Mouse (Mus musculus): ENCODE data around the gene Arhgef9.

Gene Arhgef9

GRCm38 (mm10) chrX:95196104-95196919 is at the start of gene Arhgef9:
Gene Arhgef9 (minus strand): TSS chrX:95196856.
- no peak for TF ChIP-seq GATA4 (IDR thresholded peaks at IDR 0.05; ENCODE audit: insufficient replicate concordance, low read length)

DNA sequence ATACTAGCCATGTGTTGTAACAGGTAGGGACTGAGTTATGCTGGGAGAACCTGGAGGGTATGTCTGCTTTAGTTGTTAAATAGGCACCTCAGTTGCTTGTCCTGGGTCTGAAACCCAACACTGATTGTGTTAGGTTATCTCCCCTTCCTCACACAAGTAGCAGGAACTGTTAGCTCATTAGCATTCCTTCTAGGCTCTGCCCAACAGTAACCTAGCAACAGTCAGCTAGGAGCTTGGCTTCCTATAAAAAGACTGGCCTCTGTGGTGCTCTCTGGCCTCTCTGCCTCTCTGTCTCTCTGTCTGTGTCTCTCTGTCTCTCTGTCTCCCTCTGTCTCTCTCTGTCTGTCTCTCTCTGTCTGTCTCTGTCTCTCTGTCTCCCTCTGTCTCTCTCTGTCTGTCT is 42.2 kb upstream of the Arhgef9 start:
- no peak for TF ChIP-seq GATA4 (IDR thresholded peaks at IDR 0.05; ENCODE audit: insufficient replicate concordance, low read length)

DNA sequence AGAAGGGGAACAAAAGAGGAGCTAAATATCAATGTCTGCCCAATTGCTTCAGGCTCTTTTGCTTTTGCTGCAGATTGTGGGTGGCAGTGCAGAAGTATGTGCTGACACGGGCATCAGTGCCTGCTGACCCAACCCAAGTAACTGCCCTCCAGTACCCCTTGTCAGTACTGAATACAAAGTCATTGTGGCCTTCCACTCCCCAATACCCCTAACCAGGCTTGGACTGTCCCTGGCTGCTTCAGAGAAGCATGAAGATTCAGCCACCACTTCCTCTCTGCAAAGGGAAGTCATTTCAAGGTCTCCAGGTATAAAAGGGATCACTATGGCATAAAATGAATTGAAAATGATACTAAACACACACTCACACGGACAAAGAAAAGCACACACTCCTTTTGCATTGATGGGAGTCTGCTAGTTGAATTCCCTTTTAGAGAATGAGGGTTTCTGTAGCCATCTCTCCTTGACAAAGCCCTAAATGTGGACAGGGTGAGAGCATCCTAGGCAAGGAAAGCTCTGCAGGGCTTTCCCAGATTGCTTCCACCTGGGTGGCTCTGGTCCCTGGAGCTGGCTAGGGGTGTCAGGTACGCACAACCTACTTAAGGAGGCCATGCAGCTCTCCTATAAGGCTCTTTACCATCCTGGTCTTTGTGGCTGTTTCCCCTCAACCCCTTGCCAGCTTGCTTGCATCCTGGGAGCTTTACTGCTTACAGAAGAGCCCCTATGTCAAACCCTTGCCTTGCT is 1.1 kb downstream of the Arhgef9 start:
- no peak for TF ChIP-seq GATA4 (IDR thresholded peaks at IDR 0.05; ENCODE audit: insufficient replicate concordance, low read length)

DNA sequence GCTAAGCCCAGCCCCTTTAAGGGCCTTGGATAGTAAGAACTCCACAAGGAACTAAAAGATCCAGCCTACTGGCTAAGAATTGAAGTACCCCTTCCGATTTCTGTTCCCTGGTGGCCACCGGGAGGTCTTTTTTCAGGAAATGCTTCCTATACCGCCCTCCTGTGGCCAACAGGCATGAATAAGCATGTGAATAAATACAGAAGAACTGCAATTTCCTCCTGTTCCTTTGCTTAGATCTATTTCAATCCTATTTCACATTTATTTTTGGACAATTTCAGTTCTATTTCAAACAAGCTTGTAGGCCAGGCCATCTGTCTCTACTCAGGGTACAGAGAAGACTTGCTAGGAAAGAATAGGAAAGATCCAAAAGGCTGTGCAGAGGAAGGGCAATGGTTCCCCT is 20.7 kb downstream of the Arhgef9 start:
- TF ChIP-seq GATA4 (IDR thresholded peaks at IDR 0.05; ENCODE audit: insufficient replicate concordance, low read length), result no peak

GRCm38 (mm10) chrX:95166317-95166716 is 30.3 kb downstream of the Arhgef9 start:
- no peak for TF ChIP-seq GATA4 (IDR thresholded peaks at IDR 0.05; ENCODE audit: insufficient replicate concordance, low read length)

DNA sequence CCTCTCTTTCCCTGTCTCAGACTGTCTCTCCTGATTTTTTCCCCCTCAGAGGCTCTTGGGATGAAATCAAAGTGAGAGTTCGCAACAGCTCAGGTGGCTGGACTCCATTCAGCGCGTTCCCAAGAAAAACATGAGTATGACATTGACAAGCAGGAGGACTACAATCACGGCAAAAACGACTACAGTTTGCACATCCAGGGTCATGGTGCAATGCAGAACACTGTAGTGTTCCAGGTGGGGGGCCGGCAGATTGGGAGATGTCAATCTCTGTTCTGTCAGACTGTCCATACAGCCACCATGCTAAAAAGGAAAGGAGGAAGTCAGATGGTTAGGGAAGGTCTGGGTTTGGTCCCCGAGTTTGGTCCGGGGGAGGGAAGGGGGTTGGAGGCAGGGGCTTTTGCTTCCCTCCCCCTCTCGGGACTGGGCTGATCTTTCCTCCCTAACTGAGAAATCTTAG is 31.0 kb downstream of the Arhgef9 start:
- no peak for TF ChIP-seq GATA4 (IDR thresholded peaks at IDR 0.05; ENCODE audit: insufficient replicate concordance, low read length)

- no peak for TF ChIP-seq GATA4 (IDR thresholded peaks at IDR 0.05; ENCODE audit: insufficient replicate concordance, low read length)
Observed at GRCm38 (mm10) chrX:95164140-95164539, 32.5 kb downstream of the Arhgef9 start.

DNA sequence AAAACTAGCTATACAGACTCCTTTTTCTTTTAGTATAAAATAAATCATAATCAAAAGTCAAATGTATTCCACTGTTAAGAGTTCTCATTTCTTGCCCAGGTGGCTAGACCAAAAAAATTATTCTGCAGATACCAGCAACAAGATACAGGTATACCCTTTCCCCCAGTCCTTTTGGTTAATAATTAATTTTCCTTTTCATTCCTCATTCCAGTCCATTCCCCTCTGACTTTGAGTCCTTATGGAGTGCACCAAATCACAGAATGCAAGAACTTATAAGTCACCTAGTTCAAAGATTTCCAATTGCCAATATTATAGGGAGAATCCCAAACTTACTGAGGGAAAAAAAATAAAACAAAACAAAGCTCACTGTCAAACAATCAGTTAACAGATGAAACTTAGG is 33.2 kb downstream of the Arhgef9 start:
- TF ChIP-seq GATA4 (IDR thresholded peaks at IDR 0.05; ENCODE audit: insufficient replicate concordance, low read length), result no peak

DNA sequence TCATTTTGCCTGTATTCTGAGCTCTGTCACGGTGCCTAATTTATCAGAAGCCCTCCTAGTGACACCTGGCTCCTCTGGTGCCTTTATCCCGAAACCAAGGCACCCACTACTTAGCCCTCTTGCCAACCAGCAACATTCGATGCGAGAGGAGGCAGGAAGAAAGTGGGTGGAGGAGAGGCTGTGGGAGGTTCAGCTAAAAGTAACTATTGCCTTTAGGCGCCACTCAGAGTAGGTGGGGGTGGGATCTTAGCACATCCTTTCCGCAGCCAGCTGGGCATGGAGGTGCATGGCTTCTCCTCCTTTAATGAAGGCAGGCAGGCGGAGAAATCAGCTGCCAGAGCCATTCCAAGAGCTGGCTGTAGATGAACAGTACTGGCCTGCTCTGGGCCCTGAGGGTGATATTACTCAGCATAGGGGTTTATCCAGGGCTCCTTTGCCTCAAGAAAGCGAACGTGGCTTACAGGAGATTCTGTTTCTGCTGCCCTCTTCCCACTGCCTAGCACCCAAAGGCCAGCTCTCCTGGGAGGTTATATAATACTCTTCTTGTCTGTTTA is 39.7 kb downstream of the Arhgef9 start:
- no peak for TF ChIP-seq GATA4 (IDR thresholded peaks at IDR 0.05; ENCODE audit: insufficient replicate concordance, low read length)

DNA sequence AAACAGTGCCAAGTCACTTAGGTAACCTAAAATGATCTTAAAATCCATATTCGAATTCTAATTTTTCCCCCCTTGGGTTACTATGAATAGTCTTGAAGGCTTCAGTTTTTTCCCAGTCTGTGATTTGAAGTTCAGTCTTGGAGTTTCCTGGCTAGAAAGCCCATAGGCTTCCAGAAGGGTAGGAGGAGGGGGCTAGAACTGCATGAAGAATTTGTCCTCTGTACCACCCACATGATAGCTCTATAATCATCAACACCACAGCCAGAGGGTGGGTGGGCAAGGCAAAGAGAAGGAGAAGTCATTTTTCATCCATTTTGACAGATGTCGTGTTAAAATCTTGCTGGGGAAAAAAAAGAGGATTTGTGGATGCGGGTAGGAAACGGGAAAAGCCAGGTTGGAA is 58.0 kb downstream of the Arhgef9 start:
- no peak for TF ChIP-seq GATA4 (IDR thresholded peaks at IDR 0.05; ENCODE audit: insufficient replicate concordance, low read length)

- no peak for TF ChIP-seq GATA4 (IDR thresholded peaks at IDR 0.05; ENCODE audit: insufficient replicate concordance, low read length)
Observed at GRCm38 (mm10) chrX:95133502-95133901, 63.2 kb downstream of the Arhgef9 start.

DNA sequence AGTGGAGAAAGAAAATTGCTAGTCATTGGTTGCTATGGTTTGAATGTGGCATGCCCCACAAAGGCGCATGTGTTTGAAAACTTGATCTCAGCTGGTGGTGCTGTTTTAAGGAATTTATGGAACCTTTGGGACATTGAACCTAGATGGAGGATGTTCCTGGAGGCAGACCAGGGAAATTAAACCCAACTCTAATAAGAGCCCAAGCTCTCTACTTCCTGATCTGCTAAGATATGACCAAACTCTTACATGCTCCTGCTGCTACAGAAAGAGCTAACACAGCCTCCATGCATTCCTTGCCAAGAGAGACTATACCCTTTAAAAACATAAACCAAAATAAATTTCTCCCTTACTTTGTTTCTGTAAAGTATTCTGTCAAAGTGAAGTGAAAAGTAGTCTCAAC is 63.7 kb downstream of the Arhgef9 start:
- no peak for TF ChIP-seq GATA4 (IDR thresholded peaks at IDR 0.05; ENCODE audit: insufficient replicate concordance, low read length)

GRCm38 (mm10) chrX:95131783-95132182 is 64.9 kb downstream of the Arhgef9 start:
- TF ChIP-seq GATA4 (IDR thresholded peaks at IDR 0.05; ENCODE audit: insufficient replicate concordance, low read length), result no peak

DNA sequence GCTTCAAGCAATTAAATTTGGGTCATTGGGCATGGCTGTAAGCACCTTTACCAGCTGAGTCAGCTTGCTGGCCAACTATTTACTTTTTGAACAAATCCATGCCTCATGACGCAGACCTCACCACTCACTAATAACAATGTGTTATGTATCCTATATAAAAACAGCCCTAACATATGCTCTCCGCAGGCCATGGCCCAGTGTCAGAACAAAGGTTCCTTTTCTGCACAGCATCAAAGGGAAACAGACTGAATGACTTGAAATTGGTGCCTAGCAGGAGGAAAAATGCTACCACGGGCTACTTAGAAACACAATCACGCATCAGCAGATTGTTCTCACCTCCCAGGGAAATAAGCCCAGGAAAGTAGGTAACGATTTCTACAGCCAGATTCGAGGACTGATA is 73.2 kb downstream of the Arhgef9 start:
- TF ChIP-seq GATA4 (IDR thresholded peaks at IDR 0.05; ENCODE audit: insufficient replicate concordance, low read length), result no peak

DNA sequence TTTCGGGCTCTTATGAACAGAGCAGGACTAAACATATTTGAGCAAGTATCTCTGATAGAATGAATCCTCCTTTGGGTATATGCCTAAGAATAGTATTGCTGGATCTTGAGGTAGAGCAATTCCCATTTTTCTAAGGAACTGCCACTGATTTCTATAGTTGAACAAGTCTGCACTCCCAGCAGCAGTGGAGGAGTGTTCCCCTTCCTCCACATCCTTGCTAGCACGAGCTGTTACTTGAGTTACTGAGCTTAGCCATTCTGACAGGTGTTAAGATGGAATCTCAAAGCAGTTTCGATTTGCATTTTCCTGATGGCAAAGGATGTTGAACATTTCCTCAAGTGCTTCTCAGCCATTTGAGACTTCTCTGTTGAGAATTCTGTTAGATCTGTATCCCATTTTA is 92.3 kb downstream of the Arhgef9 start:
- no peak for TF ChIP-seq GATA4 (IDR thresholded peaks at IDR 0.05; ENCODE audit: insufficient replicate concordance, low read length)

- TF ChIP-seq GATA4 (IDR thresholded peaks at IDR 0.05; ENCODE audit: insufficient replicate concordance, low read length), result no peak
Observed at GRCm38 (mm10) chrX:95087674-95088073, 109.0 kb downstream of the Arhgef9 start.
